Mouse (Mus musculus) neural tube, embryonic 13.5 days (tissue): ENCODE data around the gene Crlf3. TPM values are rescaled to one million over a fixed set of nuclear protein-coding genes. Genes with fewer than 3 reads are reported as not detected.

Experiments used
- polyA plus RNA-seq: library from polyadenylated mRNA; unstranded; fragments of >200 nt; fragmentation: Nextera tagmentation; extraction: Ambion mirVana; gene quantifications from 2 replicates; pipeline ENCODE4 v1.2.1, GENCODE M21; 2015

Gene Crlf3
- polyA plus RNA-seq, 1 experiment from 2014 or later: 17.7 TPM

Other genes starting within 250 kb of the Crlf3 start
- 45.3 and 45.7 TPM in 2 replicates for gene Utp6, start 118.6 kb downstream of the Crlf3 start, polyA plus RNA-seq
- gene Suz12, start 87.9 kb downstream of the Crlf3 start, polyA plus RNA-seq: 15.8 TPM in 2 replicates
- 4.7 and 5.5 TPM in 2 replicates for gene Atad5, start 8.4 kb upstream of the Crlf3 start, polyA plus RNA-seq
- 26.6 and 27.2 TPM in 2 replicates for gene Tefm, start 61.2 kb upstream of the Crlf3 start, polyA plus RNA-seq
- gene Adap2, start 73.1 kb upstream of the Crlf3 start, polyA plus RNA-seq: 3.6 and 3.9 TPM in 2 replicates
- 3.6 and 4.2 TPM in 2 replicates for gene Rnf135, start 102.9 kb upstream of the Crlf3 start, polyA plus RNA-seq
- 76.2 and 80.0 TPM in 2 replicates for gene Rhot1, start 128.0 kb upstream of the Crlf3 start, polyA plus RNA-seq
- gene Rhbdl3, start 219.9 kb upstream of the Crlf3 start, polyA plus RNA-seq: 16.3 and 16.6 TPM in 2 replicates